Mouse (Mus musculus) large intestine, adult 2 months (tissue): Measurements from ENCODE around the gene Map2k5. TPM values are rescaled to one million over a fixed set of nuclear protein-coding genes. Genes with fewer than 3 reads are reported as not detected.

Experiments used
- DNase-seq: peaks from one replicate; pipeline ENCODE4 v3.0.0-alpha.2; 2012; ENCODE audit warnings: low read depth, low spot score
- WGBS: fragments of 180-500 bp; shearing (Covaris S2); methylation state at CpG from one replicate; pipeline ENCODE4 v1.1.7; 2018; 5-methylcytosine and 5-hydroxymethylcytosine counted together
- polyA plus RNA-seq: library from polyadenylated mRNA; depleted of rRNA; stranded (reverse); fragments of >200 nt; gene quantifications from 2 replicates; pipeline ENCODE4 v1.2.3, GENCODE M21; 2012

Map2k5 gene
- polyA plus RNA-seq, 1 experiment: 13.3 TPM

- DNase-seq: peak; percentile 8
- WGBS: 4% methylated on average over 20 of the region's 20 CpGs
Observed at GRCm38 (mm10) chr9:63151072-63151870, 226.4 kb downstream of the Map2k5 start.

GRCm38 (mm10) chr9:63150086-63150800, 227.5 kb downstream of the Map2k5 start:
- no peak for DNase-seq
- 4% methylated on average over 27 of the region's 27 CpGs for WGBS

- 3% methylated on average over 20 of the region's 20 CpGs for WGBS
- no peak for DNase-seq
Observed at GRCm38 (mm10) chr9:63149372-63149766, 228.3 kb downstream of the Map2k5 start.

- DNase-seq: no peak
- WGBS: 2% methylated on average over 86 of the region's 108 CpGs
Observed at GRCm38 (mm10) chr9:63148410-63149371, 229.0 kb downstream of the Map2k5 start, which contains the start of gene Skor1. TSS of gene Skor1 (minus strand) at chr9:63148961.

GRCm38 (mm10) chr9:63147786-63148409, 229.8 kb downstream of the Map2k5 start:
- WGBS: 6% methylated on average over 14 of the region's 14 CpGs
- no peak for DNase-seq

- 3% methylated on average over 9 of the region's 9 CpGs for WGBS
- DNase-seq: no peak
Observed at GRCm38 (mm10) chr9:63147296-63147695, 230.4 kb downstream of the Map2k5 start.

- DNase-seq: no peak
- WGBS: 2% methylated on average over 20 of the region's 20 CpGs
Observed at GRCm38 (mm10) chr9:63146856-63147274, 230.8 kb downstream of the Map2k5 start.

GRCm38 (mm10) chr9:63146126-63146855, 231.4 kb downstream of the Map2k5 start:
- WGBS: 2% methylated on average over 46 of the region's 46 CpGs
- no peak for DNase-seq

- WGBS: 3% methylated on average over 73 of the region's 73 CpGs
- DNase-seq: no peak
Observed at GRCm38 (mm10) chr9:63145249-63146125, 232.2 kb downstream of the Map2k5 start.

GRCm38 (mm10) chr9:63144502-63145248, 233.0 kb downstream of the Map2k5 start:
- 4% methylated on average over 79 of the region's 80 CpGs for WGBS
- DNase-seq: no peak

- 4% methylated on average over 47 of the region's 47 CpGs for WGBS
- DNase-seq: no peak
Observed at GRCm38 (mm10) chr9:63143641-63144501, 233.8 kb downstream of the Map2k5 start.

- 2% methylated on average over 25 of the region's 25 CpGs for whole genome bisulfite sequencing
- no peak for DNase-seq
Observed at GRCm38 (mm10) chr9:63143227-63143626, 234.5 kb downstream of the Map2k5 start.

GRCm38 (mm10) chr9:63142335-63143036, 235.2 kb downstream of the Map2k5 start:
- DNase-seq: no peak
- 4% methylated on average over 42 of the region's 42 CpGs for WGBS

- 5% methylated on average over 24 of the region's 24 CpGs for WGBS
- no peak for DNase-seq
Observed at GRCm38 (mm10) chr9:63141641-63142334, 235.9 kb downstream of the Map2k5 start.

- no peak for DNase-seq
- 6% methylated on average over 9 of the region's 9 CpGs for WGBS
Observed at GRCm38 (mm10) chr9:63140211-63140610, 237.5 kb downstream of the Map2k5 start.
